Mouse (Mus musculus) hematopoietic multipotent progenitor cell, adult 10-12 weeks (in vitro differentiated cells): ENCODE results near the gene Lce1e. TPM values are rescaled to one million over a fixed set of nuclear protein-coding genes. Genes with fewer than 3 reads are reported as not detected.

Experiments
- polyA plus RNA-seq: library from polyadenylated mRNA; stranded (reverse); fragments of >175 nt; gene quantifications from 2 replicates; pipeline ENCODE4 v1.2.3, GENCODE M21; 2012; ENCODE audit warnings: low replicate concordance

The Lce1e gene
- not detected in 2 replicates for polyA plus RNA-seq

GRCm38 (mm10) chr3:92708974-92709373 is at the start of gene Lce1e:
Gene Lce1e, minus strand, starts transcription at chr3:92709074.

GRCm38 (mm10) chr3:92752238-92752637 is 43.4 kb upstream of the Lce1e start, which contains the start of gene Lce1g:
Gene Lce1g, minus strand, starts transcription at chr3:92752338.

GRCm38 (mm10) chr3:92738996-92739395 is 30.1 kb upstream of the Lce1e start, which contains the start of gene Gm38119:
Gene Gm38119, minus strand, starts transcription at chr3:92739096.

GRCm38 (mm10) chr3:92720250-92720649 is 11.4 kb upstream of the Lce1e start, which contains the start of gene Lce1f:
Gene Lce1f, minus strand, starts transcription at chr3:92720350.

GRCm38 (mm10) chr3:92687110-92687509 is 21.8 kb downstream of the Lce1e start, which contains the start of gene Lce1d:
Gene Lce1d, minus strand, starts transcription at chr3:92687210.

GRCm38 (mm10) chr3:92678947-92679346 is 29.9 kb downstream of the Lce1e start, which contains the start of gene Lce1c:
Gene Lce1c, plus strand, starts transcription at chr3:92679247.

GRCm38 (mm10) chr3:92670215-92670614 is 38.7 kb downstream of the Lce1e start, which contains the start of gene Lce1a2:
Gene Lce1a2, minus strand, starts transcription at chr3:92670315.

Other genes starting within 250 kb of the Lce1e start
- not detected in 2 replicates for gene Sprr1a, start 223.2 kb downstream of the Lce1e start, polyA plus RNA-seq
- not detected in 2 replicates for gene Sprr4, start 208.6 kb downstream of the Lce1e start, polyA plus RNA-seq
- gene 2310046K23Rik, start 174.6 kb downstream of the Lce1e start, polyA plus RNA-seq: not detected in 2 replicates
- gene Ivl, start 135.3 kb downstream of the Lce1e start, polyA plus RNA-seq: not detected in 2 replicates
- not detected in 2 replicates for gene Smcp, start 120.1 kb downstream of the Lce1e start, polyA plus RNA-seq
- not detected in 2 replicates for gene 2210017I01Rik, start 101.6 kb downstream of the Lce1e start, polyA plus RNA-seq
- gene Lce6a, start 87.4 kb downstream of the Lce1e start, polyA plus RNA-seq: not detected in 2 replicates
- not detected in 2 replicates for gene Lce1a1, start 60.8 kb downstream of the Lce1e start, polyA plus RNA-seq
- not detected in 2 replicates for gene Lce1b, start 52.1 kb downstream of the Lce1e start, polyA plus RNA-seq
- gene Lce1a2, start 38.8 kb downstream of the Lce1e start, polyA plus RNA-seq: not detected in 2 replicates
- gene Lce1c, start 29.8 kb downstream of the Lce1e start, polyA plus RNA-seq: not detected in 2 replicates
- not detected in 2 replicates for gene Lce1d, start 21.9 kb downstream of the Lce1e start, polyA plus RNA-seq
- not detected in 2 replicates for gene Lce1f, start 11.3 kb upstream of the Lce1e start, polyA plus RNA-seq
- gene Gm38119, start 30.0 kb upstream of the Lce1e start, polyA plus RNA-seq: not detected in 2 replicates
- not detected in 2 replicates for gene Lce1g, start 43.3 kb upstream of the Lce1e start, polyA plus RNA-seq
- gene Lce1h, start 56.0 kb upstream of the Lce1e start, polyA plus RNA-seq: not detected in 2 replicates
- not detected in 2 replicates for gene Lce1i, start 69.8 kb upstream of the Lce1e start, polyA plus RNA-seq
- gene Lce1j, start 81.4 kb upstream of the Lce1e start, polyA plus RNA-seq: not detected in 2 replicates
- gene Lce1k, start 98.8 kb upstream of the Lce1e start, polyA plus RNA-seq: not detected in 2 replicates
- not detected in 2 replicates for gene Kprp, start 118.2 kb upstream of the Lce1e start, polyA plus RNA-seq
- gene Lce1l, start 142.2 kb upstream of the Lce1e start, polyA plus RNA-seq: not detected in 2 replicates
- gene 2310050C09Rik, start 161.1 kb upstream of the Lce1e start, polyA plus RNA-seq: not detected in 2 replicates
- gene Lce3a, start 217.2 kb upstream of the Lce1e start, polyA plus RNA-seq: not detected in 2 replicates
- gene Lce3b, start 223.9 kb upstream of the Lce1e start, polyA plus RNA-seq: not detected in 2 replicates
- gene Lce3c, start 235.4 kb upstream of the Lce1e start, polyA plus RNA-seq: not detected in 2 replicates
- not detected in 2 replicates for gene Lce3d, start 248.3 kb upstream of the Lce1e start, polyA plus RNA-seq